Mouse (Mus musculus) hindbrain, embryonic 15.5 days (tissue): Measurements from ENCODE around the gene Gm9195. TPM values are rescaled to one million over a fixed set of nuclear protein-coding genes. Genes with fewer than 3 reads are reported as not detected.

Experiments
- ATAC-seq: fragments of 200-750 bp; cut with Nextera tagmentation; 2 replicates; pipeline ENCODE4 v1.8.0; 2017; ENCODE audit warnings: low read depth, moderate number of reproducible peaks, moderate TSS enrichment; ENCODE audit not compliant: low FRiP score
- H3K27ac ChIP-seq: fragments of 300-500 bp; sonication (generic); replicated peaks from 2 replicates; pipeline ENCODE4 v1.5.1; 2015; ENCODE audit warnings: mild to moderate bottlenecking, inconsistent platforms
- H3K27me3 ChIP-seq: fragments of 300-500 bp; sonication (generic); 2 replicates; pipeline ENCODE4 v1.6.1; 2015; ENCODE audit warnings: control low read depth, inconsistent platforms
- H3K36me3 ChIP-seq: fragments of 300-500 bp; sonication (generic); 2 replicates; pipeline ENCODE4 v1.6.1; 2015; ENCODE audit warnings: control low read depth, inconsistent platforms
- H3K4me1 ChIP-seq: fragments of 300-500 bp; sonication (generic); replicated peaks from 2 replicates; pipeline ENCODE4 v1.6.1; 2015; ENCODE audit warnings: control low read depth, inconsistent platforms
- H3K4me2 ChIP-seq: fragments of 300-500 bp; sonication (generic); 2 replicates; pipeline ENCODE4 v1.6.1; 2015; ENCODE audit warnings: moderate library complexity, mild to moderate bottlenecking, inconsistent platforms
- H3K4me3 ChIP-seq: fragments of 300-500 bp; sonication (generic); 2 replicates; pipeline ENCODE4 v1.5.1; 2015; ENCODE audit warnings: mild to moderate bottlenecking, inconsistent platforms
- H3K9ac ChIP-seq: fragments of 300-500 bp; sonication (generic); 2 replicates; pipeline ENCODE4 v1.6.1; 2015; ENCODE audit warnings: inconsistent platforms
- H3K9me3 ChIP-seq: fragments of 300-500 bp; sonication (generic); 2 replicates; pipeline ENCODE4 v1.6.1; 2016; ENCODE audit warnings: control low read depth, inconsistent platforms
- WGBS: fragments of 180-500 bp; shearing (Covaris S2); methylation state at CpG from one replicate; pipeline ENCODE4 v1.1.7; 2015; 5-methylcytosine and 5-hydroxymethylcytosine counted together
- polyA plus RNA-seq: library from polyadenylated mRNA; unstranded; fragments of >200 nt; fragmentation: Nextera tagmentation; extraction: Ambion mirVana; gene quantifications from 2 replicates; pipeline ENCODE4 v1.2.1, GENCODE M21; 2015

Gm9195 gene
- polyA plus RNA-seq, 1 experiment from 2014 or later = not detected

- Histone ChIP-seq H3K27me3 (no peaks in the 10 kb centered on the region), H3K4me2 (no peak overlapping the region), H3K9ac (no peak overlapping the region), H3K27ac (no peak overlapping the region), H3K4me3 (no peak overlapping the region), H3K9me3 (no peaks in the 10 kb centered on the region), H3K4me1 (peaks cover 6% of the 10 kb centered on the region), H3K36me3 (no peaks in the 10 kb centered on the region)
- WGBS = 50% methylated on average over 6 of the region's 6 CpGs
- no peak for ATAC-seq
Observed at GRCm38 (mm10) chr14:72503241-72503640, 11.6 kb upstream of the Gm9195 start.

- H3K27ac ChIP-seq = no peak overlapping the region
- H3K4me3 ChIP-seq = no peak overlapping the region
- no peaks in the 10 kb centered on the region for H3K9me3 ChIP-seq
- 81% methylated on average over 1 of the region's 1 CpGs for WGBS
- ATAC-seq = no peak
- H3K27me3 ChIP-seq = no peaks in the 10 kb centered on the region
- no peak overlapping the region for H3K9ac ChIP-seq
- no peaks in the 10 kb centered on the region for H3K4me1 ChIP-seq
- no peak overlapping the region for H3K4me2 ChIP-seq
- H3K36me3 ChIP-seq = no peaks in the 10 kb centered on the region
Observed at GRCm38 (mm10) chr14:72493775-72494174, 2.1 kb upstream of the Gm9195 start.

GRCm38 (mm10) chr14:72490367-72490766, 1.3 kb downstream of the Gm9195 start:
- no peak overlapping the region for H3K27ac ChIP-seq
- no peaks in the 10 kb centered on the region for H3K9me3 ChIP-seq
- 96% methylated on average over 3 of the region's 3 CpGs for WGBS

GRCm38 (mm10) chr14:72474501-72474900, 17.1 kb downstream of the Gm9195 start:
- H3K4me3 ChIP-seq = no peak overlapping the region
- no peaks in the 10 kb centered on the region for H3K4me1 ChIP-seq
- no peak overlapping the region for H3K27ac ChIP-seq
- no peak for ATAC-seq
- H3K9ac ChIP-seq = no peak overlapping the region
- no peak overlapping the region for H3K4me2 ChIP-seq
- no peaks in the 10 kb centered on the region for H3K36me3 ChIP-seq
- H3K9me3 ChIP-seq = no peaks in the 10 kb centered on the region
- 93% methylated on average over 1 of the region's 1 CpGs for WGBS
- H3K27me3 ChIP-seq = no peaks in the 10 kb centered on the region

More at GRCm38 (mm10) chr14:72490367-72490766, 1.3 kb downstream of the Gm9195 start:
- ATAC-seq = no peak
- no peak overlapping the region for H3K9ac ChIP-seq
- no peaks in the 10 kb centered on the region for H3K4me1 ChIP-seq
- H3K27me3 ChIP-seq = no peaks in the 10 kb centered on the region
- H3K36me3 ChIP-seq = no peaks in the 10 kb centered on the region
- no peak overlapping the region for H3K4me3 ChIP-seq
- no peak overlapping the region for H3K4me2 ChIP-seq

- Histone ChIP-seq H3K36me3 (no peaks in the 10 kb centered on the region), H3K9me3 (no peaks in the 10 kb centered on the region), H3K4me2 (no peak overlapping the region), H3K9ac (no peak overlapping the region), H3K4me3 (no peak overlapping the region), H3K4me1 (no peaks in the 10 kb centered on the region), H3K27me3 (no peaks in the 10 kb centered on the region), H3K27ac (no peak overlapping the region)
- no peak for ATAC-seq
- 83% methylated on average over 4 of the region's 4 CpGs for WGBS
Observed at GRCm38 (mm10) chr14:72468429-72468828, 23.2 kb downstream of the Gm9195 start.

GRCm38 (mm10) chr14:72466384-72466783, 25.3 kb downstream of the Gm9195 start:
- H3K27ac ChIP-seq = no peak overlapping the region
- H3K4me2 ChIP-seq = no peak overlapping the region
- H3K9ac ChIP-seq = no peak overlapping the region
- no peak overlapping the region for H3K4me3 ChIP-seq
- no peak for ATAC-seq
- no peaks in the 10 kb centered on the region for H3K36me3 ChIP-seq
- H3K9me3 ChIP-seq = no peaks in the 10 kb centered on the region
- WGBS = 91% methylated on average over 3 of the region's 3 CpGs
- H3K27me3 ChIP-seq = no peaks in the 10 kb centered on the region
- no peaks in the 10 kb centered on the region for H3K4me1 ChIP-seq

- no peaks in the 10 kb centered on the region for H3K36me3 ChIP-seq
- H3K27ac ChIP-seq = no peak overlapping the region
- H3K4me2 ChIP-seq = no peak overlapping the region
- no peak for ATAC-seq
- WGBS = 78% methylated on average over 1 of the region's 1 CpGs
- H3K4me3 ChIP-seq = no peak overlapping the region
- no peaks in the 10 kb centered on the region for H3K27me3 ChIP-seq
- H3K9me3 ChIP-seq = no peaks in the 10 kb centered on the region
- H3K9ac ChIP-seq = no peak overlapping the region
- no peaks in the 10 kb centered on the region for H3K4me1 ChIP-seq
Observed at GRCm38 (mm10) chr14:72461591-72461990, 30.0 kb downstream of the Gm9195 start.

GRCm38 (mm10) chr14:72460291-72460690, 31.3 kb downstream of the Gm9195 start:
- Histone ChIP-seq H3K27ac (no peak overlapping the region), H3K9ac (no peak overlapping the region), H3K36me3 (no peaks in the 10 kb centered on the region), H3K4me3 (no peak overlapping the region), H3K4me1 (no peaks in the 10 kb centered on the region), H3K4me2 (no peak overlapping the region), H3K27me3 (no peaks in the 10 kb centered on the region), H3K9me3 (no peaks in the 10 kb centered on the region)
- WGBS = 88% methylated on average over 2 of the region's 2 CpGs
- ATAC-seq = no peak

- Histone ChIP-seq H3K4me2 (no peak overlapping the region), H3K9me3 (no peaks in the 10 kb centered on the region), H3K27ac (no peak overlapping the region), H3K36me3 (no peaks in the 10 kb centered on the region), H3K9ac (no peak overlapping the region), H3K4me3 (no peak overlapping the region), H3K4me1 (no peaks in the 10 kb centered on the region), H3K27me3 (no peaks in the 10 kb centered on the region)
- ATAC-seq = no peak
- 87% methylated on average over 1 of the region's 1 CpGs for WGBS
Observed at GRCm38 (mm10) chr14:72458930-72459329, 32.7 kb downstream of the Gm9195 start.

- Histone ChIP-seq H3K36me3 (no peaks in the 10 kb centered on the region), H3K4me2 (no peak overlapping the region), H3K4me1 (no peaks in the 10 kb centered on the region), H3K9ac (no peak overlapping the region), H3K27me3 (no peaks in the 10 kb centered on the region), H3K4me3 (no peak overlapping the region), H3K27ac (no peak overlapping the region), H3K9me3 (no peaks in the 10 kb centered on the region)
- ATAC-seq = no peak; the same call in 1 of the 2 replicates
- WGBS = 63% methylated on average over 9 of the region's 9 CpGs
Observed at GRCm38 (mm10) chr14:72447141-72448091, 44.2 kb downstream of the Gm9195 start.

- WGBS = 92% methylated on average over 11 of the region's 11 CpGs
- no peak overlapping the region for H3K9ac ChIP-seq
- no peak for ATAC-seq
- no peaks in the 10 kb centered on the region for H3K27me3 ChIP-seq
- no peak overlapping the region for H3K4me3 ChIP-seq
- H3K36me3 ChIP-seq = no peaks in the 10 kb centered on the region
- no peaks in the 10 kb centered on the region for H3K4me1 ChIP-seq
- H3K27ac ChIP-seq = no peak overlapping the region
- no peaks in the 10 kb centered on the region for H3K9me3 ChIP-seq
- H3K4me2 ChIP-seq = no peak overlapping the region
Observed at GRCm38 (mm10) chr14:72442936-72443335, 48.7 kb downstream of the Gm9195 start.

GRCm38 (mm10) chr14:72440929-72441328, 50.7 kb downstream of the Gm9195 start:
- ATAC-seq = no peak
- no peaks in the 10 kb centered on the region for H3K4me1 ChIP-seq
- H3K27me3 ChIP-seq = no peaks in the 10 kb centered on the region
- no peaks in the 10 kb centered on the region for H3K36me3 ChIP-seq
- H3K4me3 ChIP-seq = no peak overlapping the region
- WGBS = 90% methylated on average over 7 of the region's 7 CpGs
- H3K9ac ChIP-seq = no peak overlapping the region
- no peaks in the 10 kb centered on the region for H3K9me3 ChIP-seq
- no peak overlapping the region for H3K4me2 ChIP-seq
- no peak overlapping the region for H3K27ac ChIP-seq
